Mouse (Mus musculus) cerebellum, adult 2 months (tissue): Measurements from ENCODE around the gene Tdrd9. TPM values are rescaled to one million over a fixed set of nuclear protein-coding genes. Genes with fewer than 3 reads are reported as not detected.
A peak's percentile ranks its signal among the peaks of the same experiment; 100 is the strongest.

Experiments
- DNase-seq, 2 experiments: peaks; one replicate each; pipeline ENCODE4 v3.0.0; 2021
- H3K27ac ChIP-seq: fragments of 200-500 bp; 2 replicates; pipeline ENCODE4 v1.5.1; 2012; ENCODE audit warnings: low read length, control low read depth, inconsistent platforms; ENCODE audit not compliant: insufficient read depth
- H3K27me3 ChIP-seq: fragments of 200-500 bp; 2 replicates; pipeline ENCODE4 v1.6.1; 2012; ENCODE audit warnings: inconsistent platforms, mild to moderate bottlenecking, low read length, moderate library complexity; ENCODE audit not compliant: control insufficient read depth, insufficient read depth
- H3K4me1 ChIP-seq: fragments of 200-500 bp; 2 replicates; pipeline ENCODE4 v1.6.1; 2011; ENCODE audit warnings: low read length; ENCODE audit not compliant: control insufficient read depth, insufficient read depth
- H3K4me3 ChIP-seq: fragments of 200-500 bp; replicated peaks from 2 replicates; pipeline ENCODE3; 2011; ENCODE audit warnings: mild to moderate bottlenecking, low read depth, low read length, control low read depth; ENCODE audit not compliant: insufficient read depth
- CTCF ChIP-seq: fragments of 200-500 bp; IDR thresholded peaks from 2 replicates; pipeline ENCODE4 v1.5.1; 2011; ENCODE audit warnings: low read depth, mild to moderate bottlenecking, control low read depth, low read length, moderate library complexity, borderline replicate concordance; ENCODE audit not compliant: insufficient read depth
- POLR2A ChIP-seq: fragments of 200-500 bp; IDR thresholded peaks from 2 replicates; pipeline ENCODE4 v1.6.1; 2011; ENCODE audit warnings: low read length, control low read depth, borderline replicate concordance; ENCODE audit not compliant: insufficient read depth
- WGBS: fragments of 180-500 bp; shearing (Covaris S2); methylation state at CpG from one replicate; pipeline ENCODE4 v1.1.7; 2018; 5-methylcytosine and 5-hydroxymethylcytosine counted together
- polyA plus RNA-seq: library from polyadenylated mRNA; depleted of rRNA; stranded (reverse); fragments of >200 nt; gene quantifications from 2 replicates; pipeline ENCODE4 v1.2.3, GENCODE M21; 2012

Tdrd9 gene
- polyA plus RNA-seq, 1 experiment: 0.21 TPM

DNA sequence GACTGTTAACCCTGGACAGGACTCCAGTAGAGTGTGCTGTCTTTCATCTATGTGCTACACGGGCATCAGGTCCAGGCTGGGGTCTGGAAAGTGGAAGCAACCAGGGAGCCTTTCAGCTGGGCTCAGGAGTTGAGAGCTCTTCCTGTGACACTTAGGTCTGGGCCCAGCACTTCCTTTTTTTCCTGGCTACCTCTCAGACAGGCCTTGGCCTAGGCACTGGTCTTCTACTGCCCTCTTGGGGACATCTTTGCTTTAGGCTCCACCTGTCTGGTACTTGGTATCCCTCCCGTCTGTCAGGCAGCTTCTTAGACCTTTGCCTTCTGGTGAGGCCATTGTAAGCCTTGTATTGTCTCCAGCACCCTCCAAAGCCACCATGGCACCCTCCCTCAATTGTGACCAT is 24.6 kb upstream of the Tdrd9 start:
- 34% methylated on average over 2 of the region's 2 CpGs for WGBS
- H3K27ac ChIP-seq: no peak overlapping the region

DNA sequence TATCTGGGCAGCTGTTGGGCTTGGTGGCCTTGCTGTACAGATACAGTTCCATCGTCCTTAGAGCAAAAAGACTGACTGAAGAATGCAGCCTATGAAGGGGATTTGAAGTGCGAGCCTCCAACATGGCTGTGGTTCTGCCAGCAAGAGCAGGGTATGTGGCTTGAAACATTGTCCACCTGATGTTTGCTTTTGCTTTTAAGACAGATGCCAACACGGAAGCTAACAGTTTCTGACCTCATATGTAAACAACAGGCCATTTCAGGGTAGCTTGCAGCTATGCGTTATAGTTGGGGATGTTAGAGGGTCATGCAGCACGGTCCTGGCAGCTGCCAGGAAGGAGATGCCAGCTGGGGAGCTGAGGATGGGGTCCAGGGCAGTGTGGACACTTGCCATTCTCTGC is 20.9 kb upstream of the Tdrd9 start:
- no peak overlapping the region for H3K4me3 ChIP-seq
- no peak for DNase-seq
- peak overlapping the region; percentile 65; the same call in 1 of the 2 replicates for H3K27ac ChIP-seq
- TF ChIP-seq POLR2A: no peak
- no peak for TF ChIP-seq CTCF
- H3K4me1 ChIP-seq: no peaks in the 10 kb centered on the region
- 47% methylated on average over 5 of the region's 5 CpGs for WGBS
- H3K27me3 ChIP-seq: no peaks in the 10 kb centered on the region

More for the DNA sequence above, 24.6 kb upstream of the Tdrd9 start:
- Histone ChIP-seq H3K4me1 (no peaks in the 10 kb centered on the region), H3K27me3 (no peaks in the 10 kb centered on the region), H3K4me3 (no peak overlapping the region)
- no peak for TF ChIP-seq POLR2A
- TF ChIP-seq CTCF: peak; percentile 96
- DNase-seq: peak; percentile 67 to 73

DNA sequence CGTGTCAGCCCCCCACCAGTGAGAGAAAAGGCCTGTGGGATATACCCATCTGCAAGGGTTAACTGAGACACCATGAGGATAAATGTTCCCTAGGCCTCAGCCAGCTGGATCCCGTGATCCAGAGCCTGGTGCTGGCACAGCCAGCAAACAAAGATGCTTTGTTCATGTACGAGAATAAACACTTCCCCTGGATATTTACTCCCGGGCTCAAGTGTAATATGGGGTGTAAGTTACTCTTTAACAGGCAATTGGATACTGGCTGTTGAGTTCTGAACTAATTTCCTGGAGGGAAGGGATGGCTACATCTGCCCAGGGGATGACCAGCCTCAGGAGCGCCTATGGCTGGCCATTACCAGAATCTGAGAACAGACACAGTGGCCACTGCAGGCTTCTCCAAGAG is 19.7 kb upstream of the Tdrd9 start:
- no peak for DNase-seq
- no peak for TF ChIP-seq CTCF
- TF ChIP-seq POLR2A: no peak

DNA sequence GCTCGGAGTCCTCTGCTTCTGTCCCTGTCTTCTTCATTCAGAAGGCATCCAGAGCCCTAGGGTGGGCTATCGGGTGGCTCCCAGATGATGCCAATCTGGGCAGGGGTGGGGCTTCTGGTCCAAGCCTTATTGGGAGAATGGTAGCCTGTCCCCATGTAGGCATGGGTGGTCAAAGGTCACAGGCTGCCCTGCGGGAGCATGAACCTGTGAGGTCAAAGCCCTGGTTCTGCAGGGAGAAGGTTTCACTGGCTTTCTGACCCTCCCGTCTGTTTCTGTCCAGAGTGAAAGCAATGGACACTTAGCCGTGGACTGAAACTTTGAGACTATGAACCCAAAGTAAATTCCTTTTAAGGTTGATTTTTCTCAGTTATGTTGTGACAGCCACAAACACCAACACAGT is 15.2 kb upstream of the Tdrd9 start:
- Histone ChIP-seq H3K27me3 (no peaks in the 10 kb centered on the region), H3K4me1 (peaks cover 3% of the 10 kb centered on the region; the same call in 1 of the 2 replicates), H3K27ac (no peak overlapping the region), H3K4me3 (no peak overlapping the region)
- WGBS: 80% methylated on average over 5 of the region's 5 CpGs
- no peak for DNase-seq
- TF ChIP-seq POLR2A (no peak), CTCF (no peak)

More for the DNA sequence above, 19.7 kb upstream of the Tdrd9 start:
- Histone ChIP-seq H3K4me3 (no peak overlapping the region), H3K4me1 (no peaks in the 10 kb centered on the region), H3K27me3 (no peaks in the 10 kb centered on the region), H3K27ac (peak overlapping the region; percentile 65; the same call in 1 of the 2 replicates)
- WGBS: 46% methylated on average over 5 of the region's 5 CpGs

DNA sequence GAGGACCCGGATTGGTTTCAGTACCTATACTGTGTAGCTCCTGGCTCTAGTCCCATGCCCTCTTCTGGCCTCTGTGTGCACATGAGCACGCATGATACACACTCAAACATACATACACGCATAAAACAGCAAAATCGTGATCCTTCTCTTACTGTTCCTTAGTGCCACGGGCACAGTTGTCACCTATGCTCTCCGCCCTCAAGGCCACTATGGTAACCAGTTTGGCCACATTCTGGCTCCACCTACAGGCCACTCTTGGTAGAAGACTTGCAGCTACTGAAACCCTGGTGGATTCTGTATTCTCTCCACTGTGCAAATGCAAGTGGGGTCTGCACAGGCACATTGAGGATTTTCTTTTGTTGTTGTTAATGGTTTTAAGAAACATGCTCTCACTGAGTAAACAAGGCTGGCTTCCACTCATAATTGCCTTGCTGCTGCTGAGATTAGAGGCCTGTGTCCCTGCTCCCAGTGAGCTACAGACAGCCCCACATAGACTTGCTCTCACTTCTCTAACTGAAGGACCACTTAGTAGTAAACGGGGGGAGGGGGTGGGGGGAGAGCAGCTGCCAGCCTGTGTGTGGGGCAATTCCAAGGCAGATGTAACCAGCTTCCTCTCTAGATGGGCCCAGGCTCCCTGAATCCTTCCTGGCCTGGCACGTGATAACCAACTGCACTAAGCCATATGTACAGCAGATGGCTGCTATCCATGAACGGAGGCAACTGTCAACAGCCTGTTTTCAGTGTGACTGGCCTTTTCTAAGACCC is 13.1 kb upstream of the Tdrd9 start:
- no peak overlapping the region for H3K27ac ChIP-seq
- TF ChIP-seq POLR2A: no peak
- peak; percentile 88 for TF ChIP-seq CTCF
- peaks cover 4% of the 10 kb centered on the region for H3K4me1 ChIP-seq
- peak; percentile 69 to 81 for DNase-seq
- WGBS: 20% methylated on average over 9 of the region's 9 CpGs
- no peaks in the 10 kb centered on the region for H3K27me3 ChIP-seq
- no peak overlapping the region for H3K4me3 ChIP-seq

DNA sequence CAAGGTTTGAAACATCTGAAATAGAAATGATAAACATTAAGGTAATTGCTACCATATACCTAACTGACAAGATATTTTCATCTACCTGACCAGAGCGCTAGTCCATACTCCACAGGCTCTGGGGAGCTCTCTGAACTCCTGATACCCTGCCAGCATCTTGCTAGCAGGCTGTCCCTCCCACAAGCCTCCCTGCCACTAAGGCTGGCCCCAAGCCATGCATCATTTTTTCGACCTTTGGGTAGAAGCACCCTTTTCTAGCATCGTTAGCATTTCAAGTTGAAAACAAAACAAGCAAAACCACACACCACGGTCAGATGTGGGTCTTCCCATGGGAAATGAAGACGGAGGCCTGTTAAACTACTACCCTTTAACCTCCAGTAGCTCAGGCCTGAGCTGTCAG is 8.0 kb upstream of the Tdrd9 start:
- Histone ChIP-seq H3K4me3 (no peak overlapping the region), H3K27ac (no peak overlapping the region), H3K4me1 (peaks cover 6% of the 10 kb centered on the region), H3K27me3 (no peaks in the 10 kb centered on the region)
- TF ChIP-seq POLR2A: no peak
- TF ChIP-seq CTCF: no peak
- 38% methylated on average over 5 of the region's 5 CpGs for WGBS
- peak in 1 of 2 experiments; percentile 38 for DNase-seq

DNA sequence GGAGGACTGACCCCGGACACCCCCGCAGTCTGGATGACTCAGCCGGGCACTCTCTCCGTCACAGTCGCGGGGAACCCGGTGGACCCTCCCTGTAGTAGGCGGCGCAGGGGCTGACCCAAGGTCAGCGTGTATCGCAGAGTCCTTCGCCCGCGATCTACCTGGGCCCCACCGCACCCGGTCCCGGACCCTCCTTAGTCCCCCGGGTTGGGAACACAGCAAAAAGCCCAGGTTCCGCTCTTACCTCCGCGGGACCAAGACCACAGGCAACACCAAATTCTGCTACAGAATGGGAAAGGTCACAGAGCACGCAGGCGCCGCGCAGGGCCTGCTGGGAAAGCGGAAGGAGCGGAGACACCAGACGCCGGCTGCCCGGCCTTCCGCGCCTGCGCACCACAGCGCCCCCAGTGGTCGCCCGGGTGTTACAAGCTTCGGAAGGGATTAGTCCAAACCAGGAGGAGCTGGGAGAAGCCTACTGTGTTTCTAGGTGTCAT is 4.6 kb upstream of the Tdrd9 start, which contains the start of gene Atp5mpl:
Atp5mpl (minus strand) TSS at position 295 of the 491 bp plus-strand sequence.
- H3K4me3 ChIP-seq: peak within 1 kb of the TSS; percentile 95
- peaks cover 6% of the 10 kb centered on the region for H3K4me1 ChIP-seq
- TF ChIP-seq POLR2A (peak; percentile 83; the same call in 1 of the 2 replicates), CTCF (peak; percentile 79)
- no peaks in the 10 kb centered on the region for H3K27me3 ChIP-seq
- peak within 1 kb of the TSS; percentile 94 for H3K27ac ChIP-seq
- peak; percentile 96 to 99 for DNase-seq
- WGBS: under 1% methylated on average over 37 of the region's 37 CpGs

DNA sequence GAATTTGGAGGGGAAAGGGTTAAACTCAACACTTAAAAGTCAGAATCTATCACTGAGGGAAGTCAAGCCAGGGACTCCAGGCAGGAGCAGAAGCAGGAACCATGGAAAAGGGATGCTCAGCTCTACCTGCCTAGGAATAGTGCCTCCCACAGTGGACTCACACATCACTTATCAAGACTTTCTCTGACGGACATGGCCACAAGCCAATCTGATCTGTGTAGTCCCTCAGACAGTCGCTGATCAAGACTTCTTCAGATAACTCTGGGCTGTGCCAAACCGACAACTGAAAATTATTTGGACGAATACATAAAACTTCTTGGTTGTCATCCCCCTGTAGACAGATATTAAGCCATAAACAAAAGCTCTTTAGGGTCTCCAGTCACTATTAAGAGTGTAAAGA is 1.3 kb upstream of the Tdrd9 start:
- peaks cover 3% of the 10 kb centered on the region for H3K4me1 ChIP-seq
- DNase-seq: no peak
- H3K4me3 ChIP-seq: no peak overlapping the region
- no peak overlapping the region for H3K27ac ChIP-seq
- 62% methylated on average over 4 of the region's 4 CpGs for WGBS
- H3K27me3 ChIP-seq: no peaks in the 10 kb centered on the region
- no peak for TF ChIP-seq CTCF
- no peak for TF ChIP-seq POLR2A
